Mouse (Mus musculus) midbrain, embryonic 14.5 days (tissue): Measurements from ENCODE around the gene Gpc2. TPM values are rescaled to one million over a fixed set of nuclear protein-coding genes. Genes with fewer than 3 reads are reported as not detected.

Source experiments
- ATAC-seq: fragments of 200-750 bp; cut with Nextera tagmentation; 2 replicates; pipeline ENCODE4 v1.8.0; 2017; ENCODE audit warnings: moderate number of reproducible peaks, moderate library complexity; ENCODE audit not compliant: low FRiP score, low TSS enrichment
- DNase-seq: peaks from one replicate; pipeline ENCODE4 v3.0.0-alpha.2; 2015
- H3K27ac ChIP-seq: fragments of 300-500 bp; sonication (generic); replicated peaks from 2 replicates; pipeline ENCODE4 v1.5.1; 2014; ENCODE audit warnings: mild to moderate bottlenecking, low read depth, low read length, moderate library complexity
- H3K27me3 ChIP-seq: fragments of 300-500 bp; sonication (generic); 2 replicates; pipeline ENCODE4 v1.6.1; 2014; ENCODE audit warnings: low read length, control low read depth, mixed read lengths; ENCODE audit not compliant: control insufficient read depth, insufficient read depth
- H3K36me3 ChIP-seq: fragments of 300-500 bp; sonication (generic); 2 replicates; pipeline ENCODE4 v1.6.1; 2014; ENCODE audit warnings: low read length, control low read depth; ENCODE audit not compliant: control insufficient read depth, insufficient read depth
- H3K4me1 ChIP-seq: fragments of 300-500 bp; sonication (generic); 2 replicates; pipeline ENCODE4 v1.6.1; 2014; ENCODE audit warnings: mild to moderate bottlenecking, antibody characterized with exemption, low read length, control low read depth; ENCODE audit not compliant: control insufficient read depth, insufficient read depth
- H3K4me2 ChIP-seq: fragments of 300-500 bp; sonication (generic); 2 replicates; pipeline ENCODE4 v1.6.1; 2014; ENCODE audit warnings: mild to moderate bottlenecking, low read length, moderate library complexity
- H3K4me3 ChIP-seq: fragments of 300-500 bp; sonication (generic); replicated peaks from 2 replicates; pipeline ENCODE4 v1.5.1; 2014; ENCODE audit warnings: low read depth, low read length
- H3K9ac ChIP-seq: fragments of 300-500 bp; sonication (generic); replicated peaks from 2 replicates; pipeline ENCODE4 v1.6.1; 2014; ENCODE audit warnings: mild to moderate bottlenecking, low read length, moderate library complexity
- H3K9me3 ChIP-seq: fragments of 300-500 bp; sonication (generic); 2 replicates; pipeline ENCODE4 v1.6.1; 2016; ENCODE audit warnings: low read length, control low read depth, mixed read lengths; ENCODE audit not compliant: control insufficient read depth
- WGBS: fragments of 180-500 bp; shearing (Covaris S2); extraction: QIAGEN DNeasy Blood & Tissue Kit; methylation state at CpG from one replicate; pipeline ENCODE4 v1.1.7; 2014; 5-methylcytosine and 5-hydroxymethylcytosine counted together
- polyA plus RNA-seq: library from polyadenylated mRNA; unstranded; fragments of >200 nt; fragmentation: Nextera tagmentation; extraction: Ambion mirVana; gene quantifications from 2 replicates; pipeline ENCODE4 v1.2.1, GENCODE M21; 2014

The Gpc2 gene
- polyA plus RNA-seq, 1 experiment from 2014 or later, result 37.3 TPM

GRCm38 (mm10) chr5:138258542-138258941 is 21.3 kb downstream of the Gpc2 start:
- Histone ChIP-seq H3K27ac (no peak overlapping the region), H3K27me3 (no peaks in the 10 kb centered on the region), H3K4me2 (no peak overlapping the region), H3K4me3 (no peak overlapping the region), H3K9ac (no peak overlapping the region), H3K4me1 (peaks cover 23% of the 10 kb centered on the region), H3K9me3 (no peaks in the 10 kb centered on the region), H3K36me3 (peaks cover 49% of the 10 kb centered on the region)
- ATAC-seq (no peak), DNase-seq (no peak)
- WGBS, result 90% methylated on average over 6 of the region's 6 CpGs

DNA sequence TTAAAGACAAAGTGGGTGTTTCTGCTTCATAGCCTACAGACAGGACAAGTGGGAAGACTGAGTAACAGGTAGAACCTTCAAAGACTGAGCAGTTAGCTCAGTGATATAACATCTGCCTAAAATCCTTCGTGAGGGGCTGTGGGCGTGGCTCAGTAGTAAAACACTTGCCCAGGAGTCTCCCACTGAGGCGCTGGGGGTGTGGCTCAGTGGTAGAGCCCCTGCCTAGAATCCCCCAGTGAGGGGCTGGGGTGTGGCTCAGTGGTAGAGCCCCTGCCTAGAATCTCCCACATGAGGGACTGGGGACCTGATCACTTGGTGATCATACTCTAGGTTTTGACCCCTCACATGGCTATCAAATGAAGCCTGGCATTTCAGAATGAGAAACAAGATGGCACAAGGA is 21.7 kb downstream of the Gpc2 start:
- WGBS, result 77% methylated on average over 3 of the region's 3 CpGs
- DNase-seq (no peak), ATAC-seq (no peak)
- H3K27me3 ChIP-seq, result no peaks in the 10 kb centered on the region
- no peak overlapping the region for H3K4me2 ChIP-seq
- no peak overlapping the region for H3K27ac ChIP-seq
- no peaks in the 10 kb centered on the region for H3K9me3 ChIP-seq
- H3K36me3 ChIP-seq, result peaks cover 49% of the 10 kb centered on the region
- no peak overlapping the region for H3K4me3 ChIP-seq
- H3K9ac ChIP-seq, result no peak overlapping the region
- H3K4me1 ChIP-seq, result peaks cover 21% of the 10 kb centered on the region

DNA sequence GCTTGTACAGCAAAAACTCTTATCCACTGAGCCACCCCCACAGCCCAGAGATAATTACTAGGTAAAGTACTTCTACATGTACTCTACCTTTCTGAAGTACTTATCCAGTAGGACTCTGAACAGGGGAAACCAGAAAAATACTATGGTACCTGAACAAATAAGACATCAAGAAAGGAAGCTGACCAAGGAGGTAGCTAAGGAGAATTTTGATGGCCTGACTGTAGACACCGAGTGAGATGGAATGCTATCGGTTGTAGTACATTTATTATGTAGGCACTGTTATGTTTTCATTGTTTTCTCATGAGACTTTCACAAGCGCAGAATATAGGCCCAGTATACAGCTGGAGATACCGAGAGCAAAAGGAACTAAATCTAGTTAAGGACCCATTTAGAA is 22.2 kb downstream of the Gpc2 start:
- DNase-seq, result no peak
- H3K36me3 ChIP-seq, result peaks cover 49% of the 10 kb centered on the region
- no peak overlapping the region for H3K4me3 ChIP-seq
- no peak overlapping the region for H3K27ac ChIP-seq
- no peak overlapping the region for H3K4me2 ChIP-seq
- no peaks in the 10 kb centered on the region for H3K9me3 ChIP-seq
- H3K27me3 ChIP-seq, result no peaks in the 10 kb centered on the region
- no peak overlapping the region for H3K9ac ChIP-seq
- peaks cover 16% of the 10 kb centered on the region for H3K4me1 ChIP-seq
- 92% methylated on average over 4 of the region's 4 CpGs for WGBS
- no peak for ATAC-seq

DNA sequence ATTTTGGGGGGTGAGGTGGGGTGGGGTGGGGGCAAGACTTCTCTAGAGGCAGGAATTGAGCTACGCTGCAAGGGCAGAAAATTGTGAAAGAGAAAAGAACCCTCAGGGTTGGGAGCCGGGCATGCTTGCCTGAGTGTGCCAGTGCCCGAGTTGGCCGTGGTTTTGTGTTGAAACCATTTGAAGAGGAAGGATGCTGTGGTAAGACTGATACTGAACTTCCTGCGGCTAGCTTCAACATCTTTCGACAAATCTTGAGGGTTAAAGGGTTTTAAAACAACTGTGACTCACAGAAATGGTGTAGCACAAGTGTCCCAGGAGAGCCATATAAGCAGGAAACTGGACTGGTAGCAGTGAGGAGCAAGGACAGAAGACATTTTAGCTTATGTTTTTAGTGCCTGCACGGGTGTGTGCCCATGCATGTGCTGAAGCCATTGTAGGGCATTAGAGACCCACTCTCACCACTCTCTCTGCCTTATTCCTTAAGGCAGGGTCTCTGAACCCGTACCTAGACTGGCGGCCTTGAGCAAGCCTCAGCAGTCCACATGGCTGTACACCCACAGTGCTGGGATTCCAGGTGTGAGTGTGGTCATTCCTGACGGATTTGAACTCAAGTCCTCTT is 22.7 kb downstream of the Gpc2 start:
- DNase-seq (no peak), ATAC-seq (no peak)
- H3K9ac ChIP-seq, result no peak overlapping the region
- H3K4me1 ChIP-seq, result peaks cover 12% of the 10 kb centered on the region; the same call in 1 of the 2 replicates
- no peak overlapping the region for H3K27ac ChIP-seq
- H3K36me3 ChIP-seq, result peaks cover 47% of the 10 kb centered on the region
- WGBS, result 90% methylated on average over 10 of the region's 10 CpGs
- no peaks in the 10 kb centered on the region for H3K9me3 ChIP-seq
- H3K4me3 ChIP-seq, result no peak overlapping the region
- H3K27me3 ChIP-seq, result no peaks in the 10 kb centered on the region
- H3K4me2 ChIP-seq, result no peak overlapping the region

DNA sequence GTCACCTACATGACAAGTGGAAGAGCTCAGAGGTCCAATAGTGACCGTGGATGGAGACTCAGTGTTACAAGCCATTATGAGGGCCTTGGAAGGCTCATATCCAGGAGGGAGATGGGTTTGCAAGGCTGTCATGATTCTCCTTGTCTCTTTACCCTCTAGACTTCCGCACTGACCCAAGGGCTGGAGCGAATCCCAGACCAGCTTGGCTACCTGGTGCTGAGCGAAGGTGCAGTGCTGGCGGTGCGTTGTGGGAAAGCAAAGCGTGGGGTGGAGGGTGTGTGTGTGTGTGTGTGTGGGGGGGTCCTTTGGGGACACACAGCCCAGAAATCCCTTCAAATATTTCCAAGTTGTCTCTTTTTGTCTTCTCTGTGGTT is 23.7 kb downstream of the Gpc2 start:
- ATAC-seq, result no peak
- peak overlapping the region; percentile 64 for H3K4me3 ChIP-seq
- peak overlapping the region; percentile 86 for H3K4me2 ChIP-seq
- H3K4me1 ChIP-seq, result peaks cover 12% of the 10 kb centered on the region; the same call in 1 of the 2 replicates
- peaks cover 37% of the 10 kb centered on the region for H3K36me3 ChIP-seq
- peak overlapping the region; percentile 87 for H3K27ac ChIP-seq
- H3K27me3 ChIP-seq, result no peaks in the 10 kb centered on the region
- H3K9ac ChIP-seq, result peak overlapping the region; percentile 72
- no peak for DNase-seq
- 13% methylated on average over 7 of the region's 7 CpGs for WGBS
- no peaks in the 10 kb centered on the region for H3K9me3 ChIP-seq

DNA sequence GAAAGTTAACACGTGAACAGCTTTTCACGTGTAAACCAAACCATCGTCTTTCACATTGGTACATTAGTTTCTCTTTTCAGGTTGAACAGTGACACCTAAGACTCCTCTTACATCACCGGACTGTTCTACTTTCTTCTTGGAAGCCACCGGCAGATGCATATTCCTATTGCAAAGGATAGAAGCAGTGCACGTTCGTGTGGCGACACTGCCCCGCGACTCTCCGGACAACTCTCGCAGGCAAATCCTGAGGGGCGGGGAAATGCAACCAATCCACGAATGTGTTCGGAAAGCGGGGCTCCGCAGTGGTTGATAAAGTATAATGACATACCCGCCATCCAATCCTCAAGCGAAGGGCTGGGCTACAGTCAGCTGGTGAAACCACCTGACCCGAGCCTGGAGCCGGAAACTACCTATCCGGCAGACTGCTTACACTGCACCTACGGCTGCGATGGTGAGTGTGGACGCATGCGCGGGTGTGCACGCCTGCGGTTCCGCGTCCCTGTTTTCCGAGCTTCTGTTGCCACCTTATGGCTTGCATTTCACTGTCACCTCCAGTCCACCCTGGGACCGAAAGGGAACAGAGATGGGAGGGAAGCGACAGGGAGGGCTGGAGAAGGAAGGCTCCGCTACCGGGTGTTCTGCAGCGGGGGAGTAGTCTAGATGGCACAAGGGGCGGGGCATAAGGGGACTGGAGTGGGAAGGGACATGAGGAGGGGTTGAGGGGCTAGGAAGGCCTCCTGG is 24.3 kb downstream of the Gpc2 start, which contains the start of gene Lamtor4:
Gene Lamtor4 (plus strand): TSS at position 130 of the 741 bp plus-strand sequence.
- peaks cover 12% of the 10 kb centered on the region; the same call in 1 of the 2 replicates for H3K4me1 ChIP-seq
- DNase-seq (peak; percentile 97), ATAC-seq (peak; percentile 99)
- no peaks in the 10 kb centered on the region for H3K9me3 ChIP-seq
- H3K36me3 ChIP-seq, result peaks cover 31% of the 10 kb centered on the region
- peak within 1 kb of the TSS; percentile 86 for H3K4me2 ChIP-seq
- under 1% methylated on average over 38 of the region's 38 CpGs for WGBS
- H3K9ac ChIP-seq, result peak within 1 kb of the TSS; percentile 72
- H3K27me3 ChIP-seq, result no peaks in the 10 kb centered on the region
- H3K4me3 ChIP-seq, result peak within 1 kb of the TSS; percentile 64
- H3K27ac ChIP-seq, result peak within 1 kb of the TSS; percentile 87

DNA sequence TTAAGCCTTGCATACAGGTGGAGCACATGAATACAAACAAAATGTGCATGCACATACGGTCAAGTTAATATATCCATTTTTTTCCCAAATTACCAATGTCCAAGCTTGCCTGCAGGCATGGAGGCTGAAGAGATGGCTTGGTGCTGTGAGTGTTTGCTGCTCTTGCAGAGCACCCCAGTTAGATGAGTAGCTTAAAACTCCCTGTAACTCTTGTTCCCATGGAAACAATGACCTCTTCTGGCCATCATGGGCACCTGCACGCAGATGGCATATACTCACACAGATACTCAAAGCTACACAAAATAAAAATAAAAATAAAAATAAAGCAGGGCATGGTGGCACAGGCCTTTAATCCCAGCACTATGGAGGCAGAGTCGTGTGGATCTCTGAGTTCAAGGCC is 26.7 kb downstream of the Gpc2 start:
- no peak overlapping the region for H3K4me2 ChIP-seq
- WGBS, result 89% methylated on average over 3 of the region's 3 CpGs

DNA sequence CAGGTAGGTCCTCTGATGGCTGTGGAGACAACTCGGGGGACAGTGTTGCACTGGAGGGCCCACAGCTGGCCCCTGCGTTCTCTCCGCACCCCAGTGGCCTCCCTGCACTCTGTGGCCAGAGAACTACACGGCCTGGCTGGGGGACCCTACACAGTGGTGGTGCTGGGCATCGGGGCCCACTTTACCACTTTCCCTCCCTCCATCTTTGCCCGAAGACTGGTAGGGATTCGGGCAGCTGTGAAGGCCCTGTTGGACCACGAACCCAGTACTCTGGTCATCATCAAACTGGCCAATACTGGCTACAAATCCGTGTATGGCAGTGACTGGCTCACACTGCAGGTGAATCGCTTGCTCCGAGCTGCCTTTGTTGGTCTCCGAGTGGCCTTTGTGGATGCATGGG is 28.7 kb downstream of the Gpc2 start:
- Histone ChIP-seq H3K36me3 (no peaks in the 10 kb centered on the region), H3K27me3 (no peaks in the 10 kb centered on the region), H3K4me1 (peaks cover 8% of the 10 kb centered on the region; the same call in 1 of the 2 replicates), H3K27ac (no peak overlapping the region), H3K9me3 (no peaks in the 10 kb centered on the region), H3K4me3 (no peak overlapping the region), H3K4me2 (no peak overlapping the region), H3K9ac (no peak overlapping the region)
- WGBS, result 85% methylated on average over 12 of the region's 12 CpGs
- no peak for ATAC-seq
- DNase-seq, result no peak

More for the DNA sequence above, 26.7 kb downstream of the Gpc2 start:
- Histone ChIP-seq H3K36me3 (peaks cover 7% of the 10 kb centered on the region; the same call in 1 of the 2 replicates), H3K9ac (no peak overlapping the region), H3K27me3 (no peaks in the 10 kb centered on the region), H3K4me1 (peaks cover 12% of the 10 kb centered on the region; the same call in 1 of the 2 replicates), H3K9me3 (no peaks in the 10 kb centered on the region), H3K4me3 (no peak overlapping the region), H3K27ac (no peak overlapping the region)
- DNase-seq, result no peak
- ATAC-seq, result no peak

GRCm38 (mm10) chr5:138241511-138241910 is 38.3 kb downstream of the Gpc2 start:
- Histone ChIP-seq H3K27ac (no peak overlapping the region), H3K9ac (no peak overlapping the region), H3K27me3 (no peaks in the 10 kb centered on the region), H3K9me3 (no peaks in the 10 kb centered on the region), H3K36me3 (no peaks in the 10 kb centered on the region), H3K4me3 (no peak overlapping the region), H3K4me1 (no peaks in the 10 kb centered on the region), H3K4me2 (no peak overlapping the region)
- no peak for ATAC-seq
- WGBS, result 31% methylated on average over 2 of the region's 2 CpGs
- no peak for DNase-seq
